Mouse (Mus musculus) heart, postnatal 0 days (tissue): Measurements from ENCODE around the gene Slc35a1. TPM values are rescaled to one million over a fixed set of nuclear protein-coding genes. Genes with fewer than 3 reads are reported as not detected.
A peak's percentile ranks its signal among the peaks of the same experiment; 100 is the strongest.

Source experiments
- ATAC-seq: fragments of 200-750 bp; cut with Nextera tagmentation; 2 replicates; pipeline ENCODE4 v1.8.0; 2017; ENCODE audit warnings: low read depth, moderate number of reproducible peaks, moderate library complexity; ENCODE audit not compliant: insufficient read depth
- DNase-seq: peaks from one replicate; pipeline ENCODE4 v3.0.0-alpha.2; 2016; ENCODE audit warnings: low spot score
- H3K27ac ChIP-seq: fragments of 300-500 bp; sonication (generic); 2 replicates; pipeline ENCODE4 v1.5.1; 2014; ENCODE audit warnings: low read depth, mild to moderate bottlenecking
- H3K27me3 ChIP-seq: fragments of 300-500 bp; sonication (generic); 2 replicates; pipeline ENCODE4 v1.6.1; 2014; ENCODE audit warnings: low read length, mixed read lengths; ENCODE audit not compliant: control insufficient read depth, insufficient read depth
- H3K36me3 ChIP-seq: fragments of 300-500 bp; sonication (generic); replicated peaks from 2 replicates; pipeline ENCODE4 v1.6.1; 2014; ENCODE audit warnings: low read length, mixed read lengths; ENCODE audit not compliant: control insufficient read depth, insufficient read depth
- H3K4me1 ChIP-seq: fragments of 300-500 bp; sonication (generic); 2 replicates; pipeline ENCODE4 v1.6.1; 2014; ENCODE audit warnings: antibody characterized with exemption; ENCODE audit not compliant: control insufficient read depth, insufficient read depth
- H3K4me2 ChIP-seq: fragments of 300-500 bp; sonication (generic); 2 replicates; pipeline ENCODE4 v1.6.1; 2014; ENCODE audit warnings: low read depth, mild to moderate bottlenecking, low read length, moderate library complexity
- H3K4me3 ChIP-seq: fragments of 300-500 bp; sonication (generic); 2 replicates; pipeline ENCODE4 v1.5.1; 2014; ENCODE audit warnings: low read depth, low read length
- H3K9ac ChIP-seq: fragments of 300-500 bp; sonication (generic); replicated peaks from 2 replicates; pipeline ENCODE4 v1.6.1; 2014; ENCODE audit warnings: low read depth, low read length, mixed read lengths
- H3K9me3 ChIP-seq: fragments of 300-500 bp; sonication (generic); replicated peaks from 2 replicates; pipeline ENCODE4 v1.6.1; 2016; ENCODE audit warnings: low read length; ENCODE audit not compliant: control insufficient read depth
- CTCF ChIP-seq: IDR thresholded peaks from 2 replicates; pipeline ENCODE4 v1.5.1; 2016; ENCODE audit warnings: antibody characterized with exemption, control low read depth, low read depth
- EP300 ChIP-seq: IDR thresholded peaks from 2 replicates; pipeline ENCODE4 v1.6.1; 2016; ENCODE audit warnings: antibody characterized with exemption, low read depth
- WGBS: fragments of 180-500 bp; shearing (Covaris S2); extraction: QIAGEN DNeasy Blood & Tissue Kit; methylation state at CpG from one replicate; pipeline ENCODE4 v1.1.7; 2014; 5-methylcytosine and 5-hydroxymethylcytosine counted together
- polyA plus RNA-seq: library from polyadenylated mRNA; unstranded; fragments of >200 nt; fragmentation: Nextera tagmentation; extraction: Ambion mirVana; gene quantifications from 2 replicates; pipeline ENCODE4 v1.2.1, GENCODE M21; 2015
- total RNA-seq: library from RNA; depleted of rRNA; stranded (reverse); fragments of >200 nt; gene quantifications from 2 replicates; pipeline ENCODE4 v1.2.3, GENCODE M21; 2014; ENCODE audit warnings: low replicate concordance; rRNA removed

The Slc35a1 gene
- total and polyA plus RNA-seq, 2 experiments from 2014 or later, result 30.6 to 31.8 TPM

DNA sequence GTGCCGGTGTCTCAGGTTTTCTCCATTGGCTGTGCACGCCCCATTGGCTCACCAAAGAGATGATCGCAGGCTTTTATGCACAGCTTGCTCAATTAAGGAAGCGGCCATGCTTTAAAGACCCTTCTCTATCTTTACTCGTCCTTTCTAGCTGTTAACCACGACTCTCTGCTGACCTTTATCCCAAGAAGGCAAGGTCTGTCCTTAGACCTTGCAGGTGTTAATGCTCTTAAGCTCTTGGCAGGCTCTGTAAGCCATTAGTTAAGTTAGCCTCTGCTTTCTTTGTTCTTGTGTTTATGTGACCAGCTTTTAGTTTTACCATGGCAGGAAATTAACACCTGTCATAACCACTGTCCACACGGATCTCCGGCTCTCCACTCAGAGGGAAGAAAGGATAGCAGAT, 71.1 kb downstream of the Slc35a1 start:
- no peak for TF ChIP-seq CTCF
- TF ChIP-seq EP300, result no peak
- no peak overlapping the region for H3K27ac ChIP-seq
- WGBS, result 86% methylated on average over 8 of the region's 8 CpGs
- H3K36me3 ChIP-seq, result no peaks in the 10 kb centered on the region
- peak overlapping the region; percentile 72 for H3K4me2 ChIP-seq
- no peaks in the 10 kb centered on the region for H3K27me3 ChIP-seq
- H3K4me3 ChIP-seq, result no peak overlapping the region
- H3K4me1 ChIP-seq, result peaks cover 22% of the 10 kb centered on the region
- DNase-seq (no peak), ATAC-seq (no peak)
- H3K9me3 ChIP-seq, result no peaks in the 10 kb centered on the region
- H3K9ac ChIP-seq, result no peak overlapping the region

DNA sequence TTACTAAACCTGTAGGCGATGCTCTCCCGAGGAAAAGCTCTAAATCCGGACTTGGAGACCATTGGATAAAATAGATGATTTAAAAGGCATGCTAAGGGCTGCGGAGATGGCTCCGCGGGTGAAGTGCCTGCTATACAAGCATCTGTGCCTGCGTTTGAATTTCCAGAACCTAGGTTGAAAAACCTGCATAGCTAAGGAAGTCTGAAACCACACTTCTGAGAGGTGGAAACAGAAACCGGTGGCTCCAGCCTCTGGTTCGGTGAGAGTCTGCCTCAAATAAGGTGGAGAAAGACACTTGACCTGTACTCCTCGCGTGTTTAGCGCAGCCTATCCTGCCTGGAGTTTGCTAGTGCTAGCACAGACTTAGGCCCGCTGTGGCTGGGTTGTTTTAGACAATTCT, 71.9 kb downstream of the Slc35a1 start:
- DNase-seq (peak; percentile 9), ATAC-seq (no peak)
- peak overlapping the region; percentile 82 for H3K4me3 ChIP-seq
- peak overlapping the region; percentile 72 for H3K4me2 ChIP-seq
- H3K27ac ChIP-seq, result peak overlapping the region; percentile 81
- H3K36me3 ChIP-seq, result no peaks in the 10 kb centered on the region
- no peaks in the 10 kb centered on the region for H3K27me3 ChIP-seq
- WGBS, result 1% methylated on average over 13 of the region's 13 CpGs
- no peaks in the 10 kb centered on the region for H3K9me3 ChIP-seq
- peak overlapping the region; percentile 81 for H3K9ac ChIP-seq
- TF ChIP-seq EP300, result no peak
- no peak for TF ChIP-seq CTCF
- H3K4me1 ChIP-seq, result peaks cover 22% of the 10 kb centered on the region

DNA sequence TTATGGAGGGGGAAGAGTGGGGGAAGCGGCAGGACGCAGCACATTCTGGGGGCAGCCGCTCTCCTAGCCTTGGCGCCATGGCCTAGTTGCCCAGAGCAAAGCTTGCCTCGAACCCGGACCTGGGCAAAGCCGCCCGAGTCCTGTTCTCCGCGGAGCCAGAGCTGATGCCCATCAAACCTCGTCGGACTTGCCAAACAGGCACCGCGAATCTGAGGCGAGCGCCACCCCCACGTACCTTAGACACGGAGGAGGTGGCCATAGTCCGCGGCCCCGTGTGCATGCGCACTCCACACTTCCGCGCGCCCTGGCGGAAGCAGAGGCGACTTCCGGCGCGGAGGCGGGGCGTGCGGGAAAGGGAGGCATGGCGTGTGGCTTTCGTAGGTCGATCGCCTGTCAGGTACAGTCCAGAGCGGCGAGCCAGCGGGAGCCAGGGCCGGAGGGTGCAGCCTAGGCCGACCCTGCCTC, 72.6 kb downstream of the Slc35a1 start, which contains the start of the genes Orc3 and Rars2:
TSS of gene Orc3 (minus strand) at position 315 of the 465 bp plus-strand sequence.
TSS of gene Rars2 (plus strand) at position 328 of the 465 bp plus-strand sequence.
- H3K4me3 ChIP-seq, result peak within 1 kb of the TSS; percentile 82
- H3K4me1 ChIP-seq, result peaks cover 22% of the 10 kb centered on the region
- peaks cover 3% of the 10 kb centered on the region; the same call in 1 of the 2 replicates for H3K36me3 ChIP-seq
- TF ChIP-seq CTCF (peak; percentile 19; the same call in 1 of the 2 replicates), EP300 (no peak)
- H3K4me2 ChIP-seq, result peak within 1 kb of the TSS; percentile 72
- no peaks in the 10 kb centered on the region for H3K9me3 ChIP-seq
- H3K9ac ChIP-seq, result peak within 1 kb of the TSS; percentile 81
- ATAC-seq (peak; percentile 99), DNase-seq (peak; percentile 89)
- under 1% methylated on average over 42 of the region's 42 CpGs for WGBS
- H3K27me3 ChIP-seq, result no peaks in the 10 kb centered on the region
- peak within 1 kb of the TSS; percentile 81 for H3K27ac ChIP-seq

DNA sequence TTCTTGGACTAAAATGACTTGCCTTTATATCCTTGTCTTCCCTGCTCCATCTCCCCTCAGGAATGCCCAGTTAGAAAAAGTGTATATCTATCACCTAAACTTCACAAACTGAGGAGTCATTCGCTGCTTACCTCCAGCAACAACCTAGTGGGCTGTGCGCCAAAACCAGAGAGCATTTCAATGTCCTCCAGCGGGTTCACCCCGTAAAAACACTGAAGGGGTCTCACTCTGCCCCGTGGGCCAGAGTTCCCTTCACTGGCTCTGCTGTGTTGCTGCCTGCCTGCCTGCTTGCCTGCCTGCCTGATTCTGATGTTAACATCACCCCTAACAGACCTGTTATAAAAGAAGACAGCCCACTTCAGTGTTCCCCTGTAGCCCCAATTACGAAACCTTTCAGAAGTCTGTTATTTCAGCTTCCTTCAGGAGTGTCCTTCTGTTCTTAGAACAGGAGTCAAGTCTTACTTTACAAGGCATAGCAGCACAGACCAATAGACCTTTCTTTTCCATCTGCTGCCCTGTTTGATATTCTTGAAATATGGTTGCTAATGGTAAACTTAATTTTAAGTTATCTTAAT, 73.6 kb downstream of the Slc35a1 start:
- H3K4me2 ChIP-seq, result peak overlapping the region; percentile 70
- H3K27ac ChIP-seq, result no peak overlapping the region
- peak overlapping the region; percentile 82 for H3K4me3 ChIP-seq
- peaks cover 5% of the 10 kb centered on the region; the same call in 1 of the 2 replicates for H3K36me3 ChIP-seq
- ATAC-seq, result no peak
- H3K4me1 ChIP-seq, result peaks cover 22% of the 10 kb centered on the region
- no peaks in the 10 kb centered on the region for H3K27me3 ChIP-seq
- H3K9me3 ChIP-seq, result no peaks in the 10 kb centered on the region
- TF ChIP-seq CTCF, result no peak
- no peak for TF ChIP-seq EP300
- DNase-seq, result no peak
- peak overlapping the region; percentile 81 for H3K9ac ChIP-seq
- WGBS, result 58% methylated on average over 6 of the region's 6 CpGs

Other genes starting within 250 kb of the Slc35a1 start
- gene Akirin2, start 136.5 kb downstream of the Slc35a1 start, total RNA-seq, result 29.0 and 66.3 TPM in 2 replicates
- 34.2 and 37.0 TPM in 2 replicates for gene Akirin2, start 136.5 kb downstream of the Slc35a1 start, polyA plus RNA-seq
- 41.0 and 47.8 TPM in 2 replicates for gene Orc3, start 72.5 kb downstream of the Slc35a1 start, total RNA-seq
- gene Orc3, start 72.5 kb downstream of the Slc35a1 start, polyA plus RNA-seq, result 50.0 and 51.4 TPM in 2 replicates
- gene Rars2, start 72.5 kb downstream of the Slc35a1 start, total RNA-seq, result 19.4 and 93.2 TPM in 2 replicates
- 49.7 and 51.2 TPM in 2 replicates for gene Rars2, start 72.5 kb downstream of the Slc35a1 start, polyA plus RNA-seq
- gene Cfap206, start 42.8 kb upstream of the Slc35a1 start, total RNA-seq, result not detected in 2 replicates
- 0.44 TPM in 1 of 2 replicates, not detected in the other for gene Cfap206, start 42.8 kb upstream of the Slc35a1 start, polyA plus RNA-seq
- gene Gm136, start 68.8 kb upstream of the Slc35a1 start, total RNA-seq, result not detected in 2 replicates
- gene Gm136, start 68.8 kb upstream of the Slc35a1 start, polyA plus RNA-seq, result not detected in 2 replicates
- gene Smim8, start 91.0 kb upstream of the Slc35a1 start, total RNA-seq, result 20.8 and 33.0 TPM in 2 replicates
- 107 and 112 TPM in 2 replicates for gene Smim8, start 91.0 kb upstream of the Slc35a1 start, polyA plus RNA-seq
- gene Zfp292, start 195.5 kb upstream of the Slc35a1 start, total RNA-seq, result 13.5 and 13.6 TPM in 2 replicates
- gene Zfp292, start 195.5 kb upstream of the Slc35a1 start, polyA plus RNA-seq, result 7.1 and 7.2 TPM in 2 replicates
- gene Cga, start 206.3 kb upstream of the Slc35a1 start, total RNA-seq, result not detected in 2 replicates
- gene Cga, start 206.3 kb upstream of the Slc35a1 start, polyA plus RNA-seq, result not detected in 2 replicates